Mouse (Mus musculus): ENCODE measurements at regions not wholly inside any gene's neighbourhood (a gene's known extent, or its start where the extent isn't known, plus 50 kb on each side); places are given as distances from the start of the nearest gene placed in this dataset.

- H3K9me3 ChIP-seq, result peaks cover 6% of the 10 kb centered on the region; the same call in 1 of the 2 replicates
- H3K4me1 ChIP-seq, result no peaks in the 10 kb centered on the region
- H3K36me3 ChIP-seq, result no peaks in the 10 kb centered on the region
- H3K27me3 ChIP-seq, result no peaks in the 10 kb centered on the region
- no peak overlapping the region for H3K27ac ChIP-seq
- no peak for ATAC-seq (ENCODE audit: insufficient number of reproducible peaks, insufficient read depth, low FRiP score, low TSS enrichment, low read depth)
- no peak overlapping the region for H3K4me3 ChIP-seq
- no peak overlapping the region for H3K4me2 ChIP-seq
- 84% methylated on average over 4 of the region's 4 CpGs for WGBS
- no peak overlapping the region for H3K9ac ChIP-seq
Observed at GRCm38 (mm10) chr12:106566361-106566760, 556.3 kb downstream of the Vrk1 start.

GRCm38 (mm10) chr12:106567116-106567515 lies 557.1 kb downstream of the Vrk1 start:
- H3K4me1 ChIP-seq, result no peaks in the 10 kb centered on the region
- ATAC-seq (ENCODE audit: insufficient number of reproducible peaks, insufficient read depth, low FRiP score, low TSS enrichment, low read depth), result no peak; the same call in 1 of the 2 replicates
- no peak overlapping the region for H3K4me2 ChIP-seq
- WGBS, result 80% methylated on average over 5 of the region's 5 CpGs
- H3K27ac ChIP-seq, result no peak overlapping the region
- no peaks in the 10 kb centered on the region for H3K36me3 ChIP-seq
- H3K9me3 ChIP-seq, result peaks cover 6% of the 10 kb centered on the region; the same call in 1 of the 2 replicates
- H3K4me3 ChIP-seq, result no peak overlapping the region
- H3K27me3 ChIP-seq, result no peaks in the 10 kb centered on the region
- H3K9ac ChIP-seq, result no peak overlapping the region

- H3K4me3 ChIP-seq, result no peak overlapping the region
- no peak overlapping the region for H3K4me2 ChIP-seq
- ATAC-seq (ENCODE audit: insufficient number of reproducible peaks, insufficient read depth, low FRiP score, low TSS enrichment, low read depth), result no peak
- 75% methylated on average over 10 of the region's 10 CpGs for WGBS
- H3K9me3 ChIP-seq, result peaks cover 6% of the 10 kb centered on the region; the same call in 1 of the 2 replicates
- no peak overlapping the region for H3K9ac ChIP-seq
- no peaks in the 10 kb centered on the region for H3K27me3 ChIP-seq
- no peaks in the 10 kb centered on the region for H3K4me1 ChIP-seq
- H3K36me3 ChIP-seq, result no peaks in the 10 kb centered on the region
- no peak overlapping the region for H3K27ac ChIP-seq
Observed at GRCm38 (mm10) chr12:106568541-106569085, 558.6 kb downstream of the Vrk1 start.

- no peak for ATAC-seq (ENCODE audit: insufficient number of reproducible peaks, insufficient read depth, low FRiP score, low TSS enrichment, low read depth)
- Histone ChIP-seq H3K9me3 (no peaks in the 10 kb centered on the region), H3K27ac (no peak overlapping the region), H3K4me1 (no peaks in the 10 kb centered on the region), H3K9ac (no peak overlapping the region), H3K4me3 (no peak overlapping the region), H3K4me2 (no peak overlapping the region), H3K27me3 (no peaks in the 10 kb centered on the region), H3K36me3 (no peaks in the 10 kb centered on the region)
- WGBS, result 83% methylated on average over 5 of the region's 5 CpGs
Observed at GRCm38 (mm10) chr12:106572956-106573355, 562.9 kb downstream of the Vrk1 start.

GRCm38 (mm10) chr12:106582760-106583159 lies 572.7 kb downstream of the Vrk1 start:
- H3K9ac ChIP-seq, result no peak overlapping the region
- no peaks in the 10 kb centered on the region for H3K9me3 ChIP-seq
- peaks cover 5% of the 10 kb centered on the region; the same call in 1 of the 2 replicates for H3K4me1 ChIP-seq
- H3K27me3 ChIP-seq, result no peaks in the 10 kb centered on the region
- no peak overlapping the region for H3K27ac ChIP-seq
- no peak for ATAC-seq (ENCODE audit: insufficient number of reproducible peaks, insufficient read depth, low FRiP score, low TSS enrichment, low read depth)
- no peaks in the 10 kb centered on the region for H3K36me3 ChIP-seq
- H3K4me2 ChIP-seq, result no peak overlapping the region
- no peak overlapping the region for H3K4me3 ChIP-seq
- WGBS, result 61% methylated on average over 9 of the region's 9 CpGs

- no peak overlapping the region for H3K4me3 ChIP-seq
- H3K27ac ChIP-seq, result no peak overlapping the region
- H3K4me2 ChIP-seq, result no peak overlapping the region
- H3K9me3 ChIP-seq, result no peaks in the 10 kb centered on the region
- no peaks in the 10 kb centered on the region for H3K27me3 ChIP-seq
- no peaks in the 10 kb centered on the region for H3K36me3 ChIP-seq
- H3K9ac ChIP-seq, result no peak overlapping the region
- WGBS, result 84% methylated on average over 5 of the region's 5 CpGs
- no peak for ATAC-seq (ENCODE audit: insufficient number of reproducible peaks, insufficient read depth, low FRiP score, low TSS enrichment, low read depth)
- peaks cover 5% of the 10 kb centered on the region; the same call in 1 of the 2 replicates for H3K4me1 ChIP-seq
Observed at GRCm38 (mm10) chr12:106585626-106586025, 575.6 kb downstream of the Vrk1 start.

GRCm38 (mm10) chr12:106592686-106593085 lies 582.7 kb downstream of the Vrk1 start:
- Histone ChIP-seq H3K27ac (no peak overlapping the region), H3K4me1 (no peaks in the 10 kb centered on the region), H3K36me3 (no peaks in the 10 kb centered on the region), H3K4me2 (no peak overlapping the region), H3K27me3 (no peaks in the 10 kb centered on the region), H3K4me3 (no peak overlapping the region), H3K9me3 (no peaks in the 10 kb centered on the region), H3K9ac (no peak overlapping the region)
- ATAC-seq (ENCODE audit: insufficient number of reproducible peaks, insufficient read depth, low FRiP score, low TSS enrichment, low read depth), result no peak
- 84% methylated on average over 9 of the region's 9 CpGs for WGBS

GRCm38 (mm10) chr12:106597636-106598035 lies 587.6 kb downstream of the Vrk1 start:
- Histone ChIP-seq H3K27me3 (no peaks in the 10 kb centered on the region), H3K36me3 (no peaks in the 10 kb centered on the region), H3K9me3 (no peaks in the 10 kb centered on the region), H3K4me3 (no peak overlapping the region), H3K9ac (no peak overlapping the region), H3K4me2 (no peak overlapping the region), H3K4me1 (no peaks in the 10 kb centered on the region), H3K27ac (no peak overlapping the region)
- 64% methylated on average over 12 of the region's 12 CpGs for WGBS
- ATAC-seq (ENCODE audit: insufficient number of reproducible peaks, insufficient read depth, low FRiP score, low TSS enrichment, low read depth), result no peak

GRCm38 (mm10) chr12:106607240-106607639 lies 597.2 kb downstream of the Vrk1 start:
- Histone ChIP-seq H3K36me3 (no peaks in the 10 kb centered on the region), H3K27ac (no peak overlapping the region), H3K9ac (no peak overlapping the region), H3K4me3 (no peak overlapping the region), H3K9me3 (no peaks in the 10 kb centered on the region), H3K27me3 (no peaks in the 10 kb centered on the region), H3K4me2 (no peak overlapping the region), H3K4me1 (no peaks in the 10 kb centered on the region)
- ATAC-seq (ENCODE audit: insufficient number of reproducible peaks, insufficient read depth, low FRiP score, low TSS enrichment, low read depth), result no peak

GRCm38 (mm10) chr12:106607655-106608337 lies 597.8 kb downstream of the Vrk1 start:
- no peak overlapping the region for H3K27ac ChIP-seq
- no peak overlapping the region for H3K9ac ChIP-seq
- no peaks in the 10 kb centered on the region for H3K27me3 ChIP-seq
- H3K4me2 ChIP-seq, result no peak overlapping the region
- 72% methylated on average over 11 of the region's 11 CpGs for WGBS
- no peak for ATAC-seq (ENCODE audit: insufficient number of reproducible peaks, insufficient read depth, low FRiP score, low TSS enrichment, low read depth)
- no peaks in the 10 kb centered on the region for H3K4me1 ChIP-seq
- H3K36me3 ChIP-seq, result no peaks in the 10 kb centered on the region
- H3K9me3 ChIP-seq, result no peaks in the 10 kb centered on the region
- H3K4me3 ChIP-seq, result no peak overlapping the region

GRCm38 (mm10) chr12:106618684-106619083 lies 608.7 kb downstream of the Vrk1 start:
- H3K4me3 ChIP-seq, result no peak overlapping the region
- ATAC-seq (ENCODE audit: insufficient number of reproducible peaks, insufficient read depth, low FRiP score, low TSS enrichment, low read depth), result no peak
- WGBS, result 92% methylated on average over 6 of the region's 6 CpGs

GRCm38 (mm10) chr12:106626786-106627185 lies 616.8 kb downstream of the Vrk1 start:
- no peaks in the 10 kb centered on the region for H3K27me3 ChIP-seq
- H3K27ac ChIP-seq, result no peak overlapping the region
- H3K4me1 ChIP-seq, result no peaks in the 10 kb centered on the region
- no peaks in the 10 kb centered on the region for H3K36me3 ChIP-seq
- ATAC-seq (ENCODE audit: insufficient number of reproducible peaks, insufficient read depth, low FRiP score, low TSS enrichment, low read depth), result no peak
- H3K4me3 ChIP-seq, result no peak overlapping the region
- WGBS, result 74% methylated on average over 15 of the region's 15 CpGs
- no peaks in the 10 kb centered on the region for H3K9me3 ChIP-seq
- H3K9ac ChIP-seq, result no peak overlapping the region
- no peak overlapping the region for H3K4me2 ChIP-seq

More at GRCm38 (mm10) chr12:106618684-106619083, 608.7 kb downstream of the Vrk1 start:
- H3K36me3 ChIP-seq, result no peaks in the 10 kb centered on the region
- H3K9ac ChIP-seq, result no peak overlapping the region
- no peaks in the 10 kb centered on the region for H3K27me3 ChIP-seq
- no peak overlapping the region for H3K27ac ChIP-seq
- H3K4me2 ChIP-seq, result no peak overlapping the region
- H3K9me3 ChIP-seq, result no peaks in the 10 kb centered on the region
- H3K4me1 ChIP-seq, result no peaks in the 10 kb centered on the region
